Mouse (Mus musculus) MEL (cell line): Measurements from ENCODE around the gene Aldob. TPM values are rescaled to one million over a fixed set of nuclear protein-coding genes. Genes with fewer than 3 reads are reported as not detected.

ENCODE experiments used
- DNase-seq: peaks from one replicate; pipeline ENCODE4 v3.0.0; 2011; ENCODE audit warnings: low read depth, low spot score
- H3K27ac ChIP-seq: 2 replicates; pipeline ENCODE4 v1.5.1; 2012; ENCODE audit warnings: low read depth, mild to moderate bottlenecking, control low read depth, low read length, moderate library complexity; ENCODE audit not compliant: control insufficient read depth
- H3K27me3 ChIP-seq, 2 experiments: fragments of 150-350 bp in 1 of 2; sonication (generic) in 1 of 2; 2 replicates each; pipeline ENCODE4 v1.6.1; 2012; ENCODE audit warnings: low read length in 2 of 2, mild to moderate bottlenecking in 2 of 2, improper control_type of control experiment in 1 of 2, moderate library complexity in 1 of 2; ENCODE audit not compliant: insufficient read depth in 2 of 2, control insufficient read depth in 1 of 2
- H3K36me3 ChIP-seq, 2 experiments: 2 replicates each; pipeline ENCODE4 v1.6.1; 2012 to 2014; ENCODE audit warnings: low read length in 2 of 2, improper control_type of control experiment in 1 of 2, inconsistent platforms in 1 of 2, mild to moderate bottlenecking in 1 of 2; ENCODE audit not compliant: insufficient read depth in 2 of 2, control insufficient read depth in 1 of 2
- H3K4me1 ChIP-seq, 2 experiments: fragments of 150-350 bp in 1 of 2; sonication (generic) in 1 of 2; 2 replicates each; pipeline ENCODE4 v1.6.1; 2012; ENCODE audit warnings: low read length in 2 of 2, improper control_type of control experiment in 1 of 2, mild to moderate bottlenecking in 1 of 2; ENCODE audit not compliant: insufficient read depth in 2 of 2, control insufficient read depth in 1 of 2
- H3K4me3 ChIP-seq, 2 experiments: fragments of 150-350 bp in 1 of 2; sonication (generic) in 1 of 2; 2 replicates each; pipeline ENCODE4 v1.5.1; 2012; ENCODE audit warnings: low read depth in 2 of 2, low read length in 2 of 2, mild to moderate bottlenecking in 2 of 2, moderate library complexity in 2 of 2, control low read depth in 1 of 2, improper control_type of control experiment in 1 of 2; ENCODE audit not compliant: control insufficient read depth in 1 of 2, insufficient read depth in 1 of 2
- H3K79me2 ChIP-seq: 2 replicates; pipeline ENCODE4 v1.6.1; 2012; ENCODE audit warnings: mild to moderate bottlenecking, low read length, moderate library complexity; ENCODE audit not compliant: control insufficient read depth, poor library complexity, insufficient read depth
- H3K9ac ChIP-seq: 2 replicates; pipeline ENCODE4 v1.6.1; 2012; ENCODE audit warnings: low read depth, mild to moderate bottlenecking, control low read depth, low read length, moderate library complexity; ENCODE audit not compliant: control insufficient read depth, poor library complexity, severe bottlenecking
- H3K9me3 ChIP-seq: fragments of 150-350 bp; sonication (generic); replicated peaks from 2 replicates; pipeline ENCODE4 v1.6.1; 2012; ENCODE audit warnings: mild to moderate bottlenecking, low read length, improper control_type of control experiment, moderate library complexity; ENCODE audit not compliant: insufficient read depth
- BHLHE40 ChIP-seq: IDR thresholded peaks from 2 replicates; pipeline ENCODE4 v1.6.1; 2012; ENCODE audit warnings: low read depth, mild to moderate bottlenecking, inconsistent platforms, low read length, improper control_type of control experiment, borderline replicate concordance
- CHD2 ChIP-seq: IDR thresholded peaks from 2 replicates; pipeline ENCODE4 v1.6.1; 2011; ENCODE audit warnings: low read length, improper control_type of control experiment
- ELF1 ChIP-seq: IDR thresholded peaks from 2 replicates; pipeline ENCODE4 v1.6.1; 2014; ENCODE audit warnings: low read depth, mild to moderate bottlenecking, inconsistent platforms, low read length, improper control_type of control experiment, moderate library complexity
- EP300 ChIP-seq, 2 experiments: IDR thresholded peaks; 2 replicates each; pipeline ENCODE4 v1.6.1; 2011; ENCODE audit warnings: improper control_type of control experiment in 2 of 2, low read length in 2 of 2, low read depth in 1 of 2, mild to moderate bottlenecking in 1 of 2
- GABPA ChIP-seq: IDR thresholded peaks from 2 replicates; pipeline ENCODE4 v1.6.1; 2012; ENCODE audit warnings: low read depth, mild to moderate bottlenecking, inconsistent platforms, low read length, improper control_type of control experiment, moderate library complexity
- JUND ChIP-seq: IDR thresholded peaks from 2 replicates; pipeline ENCODE4 v1.6.1; 2011; ENCODE audit warnings: low read depth, mild to moderate bottlenecking, improper control_type of control experiment, low read length
- KAT2A ChIP-seq: conservative IDR thresholded peaks from 2 replicates; pipeline ENCODE4 v1.6.1; 2012; ENCODE audit warnings: low read depth, low read length, improper control_type of control experiment, inconsistent platforms
- MAFK ChIP-seq: IDR thresholded peaks from 2 replicates; pipeline ENCODE4 v1.6.1; 2011; ENCODE audit warnings: low read depth, mild to moderate bottlenecking, low read length, improper control_type of control experiment, borderline replicate concordance
- MAX ChIP-seq: IDR thresholded peaks from 2 replicates; pipeline ENCODE4 v1.6.1; 2011; ENCODE audit warnings: low read length, improper control_type of control experiment
- MEF2A ChIP-seq: IDR thresholded peaks from 2 replicates; pipeline ENCODE4 v1.6.1; 2014; ENCODE audit warnings: low read depth, mild to moderate bottlenecking, inconsistent platforms, low read length, improper control_type of control experiment; ENCODE audit not compliant: poor library complexity, insufficient replicate concordance, severe bottlenecking; ENCODE audit errors: extremely low read depth
- MYB ChIP-seq: IDR thresholded peaks from 2 replicates; pipeline ENCODE4 v1.6.1; 2011; ENCODE audit warnings: mild to moderate bottlenecking, low read depth, low read length, improper control_type of control experiment
- MYC ChIP-seq: IDR thresholded peaks from 2 replicates; pipeline ENCODE4 v1.6.1; 2011; ENCODE audit warnings: low read depth, mild to moderate bottlenecking, low read length, improper control_type of control experiment, moderate library complexity
- POLR2A ChIP-seq, 2 experiments: IDR thresholded peaks; 2 replicates each; pipeline ENCODE4 v1.6.1; 2011 to 2012; ENCODE audit warnings: low read length in 2 of 2, mild to moderate bottlenecking in 2 of 2, control low read depth in 1 of 2, improper control_type of control experiment in 1 of 2, low read depth in 1 of 2, moderate library complexity in 1 of 2; ENCODE audit not compliant: control insufficient read depth in 1 of 2, insufficient read depth in 1 of 2, poor library complexity in 1 of 2
- POLR2AphosphoS2 ChIP-seq: IDR thresholded peaks from 2 replicates; pipeline ENCODE4 v1.6.1; 2011; ENCODE audit warnings: low read length, improper control_type of control experiment
- RAD21 ChIP-seq: IDR thresholded peaks from 2 replicates; pipeline ENCODE4 v1.6.1; 2011; ENCODE audit warnings: mild to moderate bottlenecking, low read depth, low read length, improper control_type of control experiment
- TAL1 ChIP-seq: IDR thresholded peaks from 2 replicates; pipeline ENCODE4 v1.6.1; 2012; ENCODE audit warnings: mild to moderate bottlenecking, inconsistent platforms, low read length, moderate library complexity, mixed read lengths
- UBTF ChIP-seq: IDR thresholded peaks from 2 replicates; pipeline ENCODE4 v1.6.1; 2012; ENCODE audit warnings: low read depth, mild to moderate bottlenecking, inconsistent platforms, low read length, improper control_type of control experiment, moderate library complexity, borderline replicate concordance; ENCODE audit not compliant: insufficient read depth
- ZC3H11A ChIP-seq: IDR thresholded peaks from 2 replicates; pipeline ENCODE4 v1.6.1; 2012; ENCODE audit warnings: low read depth, mild to moderate bottlenecking, inconsistent platforms, low read length, improper control_type of control experiment
- ZNF384 ChIP-seq: IDR thresholded peaks from 2 replicates; pipeline ENCODE4 v1.6.1; 2012; ENCODE audit warnings: low read depth, mild to moderate bottlenecking, inconsistent platforms, low read length, improper control_type of control experiment
- polyA plus RNA-seq, 2 experiments: library from polyadenylated mRNA; stranded (reverse) in 1 of 2; unstranded in 1 of 2; fragments of >175 nt in 1 of 2; fragments of >200 nt in 1 of 2; gene quantifications; 2 replicates each; pipeline versions ENCODE4 v1.2.1 to v1.2.4; 2012; ENCODE audit warnings: low replicate concordance in 2 of 2, low read depth in 1 of 2; ENCODE audit not compliant: insufficient read length in 2 of 2, insufficient read depth in 1 of 2, missing spikeins in 1 of 2
- total RNA-seq: library from RNA; depleted of rRNA; stranded (reverse); fragments of 300-350 nt; gene quantifications from 2 replicates; pipeline ENCODE4 v1.2.3, GENCODE M21; 2012

The Aldob gene
- total and polyA plus RNA-seq, 3 experiments, result not detected

GRCm38 (mm10) chr4:49596846-49597182 lies 47.5 kb upstream of the Aldob start:
- no peak for DNase-seq
- no peaks in the 10 kb centered on the region for H3K79me2 ChIP-seq
- H3K4me3 ChIP-seq, result peak overlapping the region; percentile 53 to 79
- no peak overlapping the region for H3K27ac ChIP-seq
- peak overlapping the region; percentile 58 for H3K9ac ChIP-seq
- H3K9me3 ChIP-seq, result no peaks in the 10 kb centered on the region
- TF ChIP-seq POLR2AphosphoS2 (no peak), POLR2A (IDR thresholded peaks at IDR 0.05; ENCODE audit: control insufficient read depth in 1 of 2, insufficient read depth in 1 of 2, low read depth in 1 of 2, low read length in 2 of 2, poor library complexity in 1 of 2) (no peak), ELF1 (no peak), KAT2A (no peak), ZNF384 (no peak), CHD2 (no peak), RAD21 (no peak), BHLHE40 (no peak)
- peaks cover 0 to 4% of the 10 kb centered on the region in 2 experiments; a peak in 2 of 4 replicates for H3K36me3 ChIP-seq
- peaks cover 0 to 3% of the 10 kb centered on the region in 2 experiments; a peak in 2 of 4 replicates for H3K27me3 ChIP-seq
- 0 out of 4 replicates have a peak, but pooled peaks cover 0 to 7% of the 10 kb centered on the region in 2 experiments for H3K4me1 ChIP-seq

- no peaks in the 10 kb centered on the region for H3K79me2 ChIP-seq
- H3K4me1 ChIP-seq, result 0 out of 4 replicates have a peak, but pooled peaks cover 0 to 7% of the 10 kb centered on the region in 2 experiments
- H3K4me3 ChIP-seq, result no peak overlapping the region
- H3K27ac ChIP-seq, result no peak overlapping the region
- H3K9me3 ChIP-seq, result no peaks in the 10 kb centered on the region
- no peak overlapping the region for H3K9ac ChIP-seq
- DNase-seq, result no peak
- no peak for TF ChIP-seq ZC3H11A
- no peak for TF ChIP-seq TAL1
- no peak for TF ChIP-seq MYB
- no peak for TF ChIP-seq MAX
- TF ChIP-seq POLR2A (IDR thresholded peaks at IDR 0.05; ENCODE audit: control insufficient read depth in 1 of 2, insufficient read depth in 1 of 2, low read depth in 1 of 2, low read length in 2 of 2, poor library complexity in 1 of 2), result no peak
- no peak for TF ChIP-seq GABPA
- no peak for TF ChIP-seq EP300 (IDR thresholded peaks at IDR 0.05; ENCODE audit: low read depth in 1 of 2, low read length in 2 of 2)
- no peak for TF ChIP-seq JUND
- no peak for TF ChIP-seq UBTF
- no peak for TF ChIP-seq ZNF384
- no peak for TF ChIP-seq MYC
- no peak for TF ChIP-seq MAFK
- TF ChIP-seq MEF2A, result no peak
- H3K36me3 ChIP-seq, result peaks cover 0 to 4% of the 10 kb centered on the region in 2 experiments; a peak in 2 of 4 replicates
- no peaks in the 10 kb centered on the region for H3K27me3 ChIP-seq
These were observed 40.8 kb upstream of the Aldob start for GRCm38 (mm10) chr4:49590152-49590551.
